8 mouse cellular contexts compared by ENCODE assay signal in genomic region chr2:30363773-30364650, GRCm38 (mm10). TPM values are rescaled to one million over a fixed set of nuclear protein-coding genes. Genes with fewer than 3 reads are reported as not detected.
DNase-seq lines count a peak whose midpoint lies in the region; ATAC-seq and TF ChIP-seq lines count a peak whose summit lies in the region.

Gene Miga2 (plus strand): TSS chr2:30364233.

- peak within 1 kb of the TSS; percentile 92 for H3K4me3 ChIP-seq in gastrocnemius, adult 2 months
- peak within 1 kb of the TSS; percentile 95 for H3K4me3 ChIP-seq in hindbrain, postnatal 0 days (ENCODE audit: low read length)
- peak within 1 kb of the TSS; percentile 80 for H3K4me3 ChIP-seq in left cerebral cortex, adult 2 months

- H3K27me3 ChIP-seq in hindbrain, postnatal 0 days (ENCODE audit: insufficient read depth, low read length), result no peaks in the 10 kb centered on the region

- peak within 1 kb of the TSS; percentile 89 for H3K27ac ChIP-seq in gastrocnemius, adult 2 months
- H3K27ac ChIP-seq in hindbrain, postnatal 0 days, result no peak within 1 kb of the TSS
- H3K27ac ChIP-seq in left cerebral cortex, adult 2 months, result peak within 1 kb of the TSS; percentile 96

- ATAC-seq in common myeloid progenitor, adult 5-6 weeks (replicated peaks; ENCODE audit: low read depth, poor library complexity, severe bottlenecking), result peak; percentile 97
- peak; percentile 99 for ATAC-seq in hindbrain, postnatal 0 days
- ATAC-seq in megakaryocyte, adult 5-6 weeks (ENCODE audit: poor library complexity, severe bottlenecking), result peak; percentile 97

- intact Hi-C loops in gastrocnemius, adult 2 months (cut with DNase I), result no loop called here
- intact Hi-C loops in left cerebral cortex, adult 2 months (cut with DNase I), result loop anchor here (5.0 kb wide), 1 partner anchor 48 kb away; no protein-coding TSS in a partner anchor

- TF ChIP-seq CTCF in gastrocnemius, adult 2 months (IDR thresholded peaks at IDR 0.05), result no peak
- TF ChIP-seq CTCF in hindbrain, postnatal 0 days (IDR thresholded peaks at IDR 0.05; ENCODE audit: low read depth), result 0 out of 2 replicates have a peak, but pooled peaks have one; percentile 8
- TF ChIP-seq CTCF in left cerebral cortex, adult 2 months (IDR thresholded peaks at IDR 0.05), result no peak

- peak; percentile 100 for DNase-seq in ZHBTc4 (ENCODE audit: low read depth, low spot score)
- peak; percentile 100 for DNase-seq in gastrocnemius, adult 2 months
- peak; percentile 99 for DNase-seq in hindbrain, postnatal 0 days (ENCODE audit: low spot score)
- DNase-seq in left cerebral cortex, adult 2 months (ENCODE audit: extremely low spot score in 1 of 2, low spot score in 2 of 2), result peak; percentile 97 to 98
- DNase-seq in right cerebral cortex, adult 2 months (ENCODE audit: low spot score in 2 of 2), result peak; percentile 99
- peak; percentile 99 for DNase-seq in urinary bladder, postnatal 14 days (ENCODE audit: low spot score)

- H3K9me3 ChIP-seq in hindbrain, postnatal 0 days (ENCODE audit: low read length), result no peaks in the 10 kb centered on the region

- WGBS in hindbrain, postnatal 0 days, result under 1% methylated on average over 54 of the region's 54 CpGs

- peaks cover 15% of the 10 kb centered on the region; the same call in 1 of the 2 replicates for H3K4me1 ChIP-seq in hindbrain, postnatal 0 days (ENCODE audit: insufficient read depth, low read length)

- peaks cover 20% of the 10 kb centered on the region for H3K36me3 ChIP-seq in hindbrain, postnatal 0 days (ENCODE audit: insufficient read depth, low read length)

- H3K9ac ChIP-seq in hindbrain, postnatal 0 days (replicated peaks; ENCODE audit: low read length), result peak within 1 kb of the TSS; percentile 78

- H3K4me2 ChIP-seq in hindbrain, postnatal 0 days (ENCODE audit: low read depth, low read length), result peak within 1 kb of the TSS; percentile 95

RNA-seq across cellular contexts. Expression of gene Miga2, which starts in this region (rescaled TPM):
- 9.1 and 15.0 TPM in 2 replicates for total RNA-seq in common myeloid progenitor, adult 5-6 weeks (2017)
- total RNA-seq in gastrocnemius, adult 2 months (2021), result 10 to 100 TPM; 15.5 to 39.0 TPM
- 67.6 and 79.9 TPM in 2 replicates for total RNA-seq in hindbrain, postnatal 0 days (2014; rRNA removed)
- polyA plus RNA-seq in hindbrain, postnatal 0 days (2015; fragmentation: Nextera tagmentation; extraction: Ambion mirVana), result 34.4 and 35.3 TPM in 2 replicates
- total RNA-seq in left cerebral cortex, adult 2 months (2021), result 100 to 1,000 TPM; 120 to 138 TPM
- 2.0 and 2.1 TPM in 2 replicates for total RNA-seq in megakaryocyte, adult 5-6 weeks (2015)
- total RNA-seq in megakaryocyte, adult 5-6 weeks (2017), result 2.7 and 5.2 TPM in 2 replicates
